Mouse (Mus musculus): ENCODE data around the gene Krt23.

- no peak for TF ChIP-seq CTCF (IDR thresholded peaks at IDR 0.05; ENCODE audit: insufficient read depth, low read depth, low read length)
- no peak for TF ChIP-seq POLR2A (IDR thresholded peaks at IDR 0.05; ENCODE audit: insufficient read depth, low read depth, low read length)
Measured at GRCm38 (mm10) chr11:99489233-99489632, 3.7 kb downstream of the Krt23 start.

Data from olfactory bulb, adult 2 months (tissue).